Mouse (Mus musculus): ENCODE results near the gene Lyrm1. TPM values are rescaled to one million over a fixed set of nuclear protein-coding genes. Genes with fewer than 3 reads are reported as not detected.

Gene Lyrm1
- total RNA-seq, 2 experiments from 2014 or later, result 7.9 to 10.9 TPM

DNA sequence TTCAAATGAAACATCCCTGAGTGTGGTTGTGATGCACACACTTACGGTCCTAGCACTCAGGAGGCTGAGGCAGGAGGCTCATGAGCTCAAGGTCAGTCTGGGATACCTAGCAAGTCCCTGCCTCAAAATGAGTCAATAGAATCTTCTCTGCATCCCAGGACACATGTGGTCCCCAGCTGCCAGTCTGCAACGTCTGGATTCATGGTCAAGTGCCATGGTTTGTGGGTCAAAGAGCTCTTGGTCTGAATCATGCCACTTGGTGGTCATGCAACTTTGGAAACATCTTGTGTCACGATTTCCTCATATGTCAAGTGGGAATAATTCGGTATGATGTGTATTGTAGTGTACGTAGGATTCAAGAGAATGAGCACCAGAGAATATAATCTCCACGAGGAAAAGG is 64.9 kb downstream of the Lyrm1 start:
- no peak for ATAC-seq (ENCODE audit: poor library complexity, severe bottlenecking)

- ATAC-seq (ENCODE audit: poor library complexity, severe bottlenecking), result no peak
Measured at GRCm38 (mm10) chr7:119961107-119961506, 65.4 kb downstream of the Lyrm1 start.

GRCm38 (mm10) chr7:119965205-119965604 is 69.5 kb downstream of the Lyrm1 start:
- no peak for ATAC-seq (ENCODE audit: poor library complexity, severe bottlenecking)

DNA sequence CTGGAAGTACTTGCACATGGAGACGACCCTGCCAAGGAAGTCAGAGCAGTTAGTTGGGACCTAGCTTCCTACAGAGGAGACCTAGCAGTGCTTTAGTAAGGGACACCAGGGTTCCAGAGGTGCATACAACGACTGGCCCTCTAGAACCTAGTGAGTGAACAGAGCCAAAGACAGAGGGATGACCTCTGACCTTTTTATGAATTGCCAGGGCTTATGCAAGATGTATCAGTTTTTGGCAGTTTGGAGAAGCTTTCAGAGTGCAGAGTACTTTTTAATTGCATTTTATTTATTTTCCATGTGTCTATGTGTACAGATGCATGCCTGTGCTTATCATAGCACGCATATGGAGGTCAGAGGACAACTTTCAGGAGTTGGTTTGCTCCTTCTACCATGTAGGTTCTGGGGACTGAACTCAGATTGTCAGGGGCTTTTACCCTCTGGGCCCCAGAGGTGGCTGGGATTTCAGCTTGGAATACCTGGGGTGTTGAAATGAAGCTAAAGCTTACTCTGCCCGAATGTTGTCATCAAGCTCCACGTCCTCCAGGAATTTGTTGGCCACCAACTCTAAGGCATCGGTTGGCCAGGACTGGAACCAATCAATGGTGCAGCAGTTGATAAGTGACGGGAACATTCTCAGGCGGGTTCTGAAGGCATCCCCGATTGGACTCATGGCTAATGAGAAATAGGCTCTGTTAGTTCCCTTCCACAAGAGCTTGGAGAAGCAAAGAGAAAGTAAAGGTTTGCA is 70.2 kb downstream of the Lyrm1 start:
- ATAC-seq (ENCODE audit: poor library complexity, severe bottlenecking), result no peak

- no peak for ATAC-seq (ENCODE audit: poor library complexity, severe bottlenecking)
Measured at GRCm38 (mm10) chr7:119969320-119969719, 73.7 kb downstream of the Lyrm1 start.

- ATAC-seq (ENCODE audit: poor library complexity, severe bottlenecking), result no peak
Measured at GRCm38 (mm10) chr7:119974214-119974613, 78.6 kb downstream of the Lyrm1 start.

DNA sequence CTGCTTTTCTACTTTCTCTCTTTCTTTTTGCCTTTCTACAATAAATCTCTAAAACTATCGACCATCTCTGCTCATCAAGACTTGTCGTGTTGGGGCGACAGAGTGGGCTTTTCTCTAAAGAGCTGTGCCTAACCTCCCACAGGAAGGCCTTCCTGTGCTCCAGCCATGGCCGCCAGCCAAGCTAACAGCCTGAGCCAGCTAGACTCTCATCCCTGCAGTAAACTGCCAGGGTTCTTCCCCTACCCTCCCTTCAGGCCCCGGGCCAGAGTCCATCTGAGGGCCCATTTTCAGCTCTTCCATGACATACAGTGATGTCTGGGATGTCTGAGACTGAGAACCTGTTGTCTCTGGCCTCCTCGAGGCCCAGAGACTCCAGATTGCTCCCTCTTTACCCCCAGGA is 80.6 kb downstream of the Lyrm1 start:
- no peak for ATAC-seq (ENCODE audit: poor library complexity, severe bottlenecking)

DNA sequence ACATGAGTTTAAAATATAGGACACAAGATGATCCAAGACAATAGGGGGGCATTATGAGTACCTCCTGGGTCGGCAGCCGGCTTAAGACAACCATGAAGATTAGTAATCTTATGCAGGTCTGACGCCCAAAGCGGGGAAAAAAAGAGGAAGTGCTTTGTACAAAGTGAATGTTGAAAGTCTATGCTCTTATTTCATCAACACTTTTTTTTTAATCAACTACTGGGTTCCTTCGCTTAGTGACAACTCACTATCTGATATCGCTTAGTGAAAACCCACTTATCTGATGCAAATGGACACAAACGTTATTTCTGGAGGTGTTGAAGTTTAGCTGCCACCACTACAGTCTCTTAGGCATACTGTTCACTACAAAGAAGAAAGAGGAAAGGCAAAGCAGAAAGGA is 81.9 kb downstream of the Lyrm1 start:
- ATAC-seq (ENCODE audit: poor library complexity, severe bottlenecking), result peak; percentile 79

DNA sequence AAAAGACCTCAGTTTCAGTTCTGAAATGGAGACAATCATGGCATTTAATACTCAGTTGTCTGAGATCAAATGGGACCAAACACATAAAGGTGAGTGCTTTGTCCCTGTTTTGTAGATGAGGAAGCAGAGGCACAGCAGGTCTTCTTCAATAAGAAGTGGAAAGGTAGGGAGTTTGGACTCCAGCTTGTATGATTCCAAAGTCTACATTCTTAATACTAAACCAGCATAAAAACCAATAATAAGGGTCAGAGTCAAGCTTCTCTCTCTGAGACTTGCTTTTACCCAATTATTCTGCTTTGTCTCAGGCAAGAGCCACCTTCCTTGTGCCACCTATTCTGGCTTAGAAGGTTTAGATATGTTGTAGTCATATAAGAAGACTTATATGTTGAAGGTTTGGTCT is 82.9 kb downstream of the Lyrm1 start:
- ATAC-seq (ENCODE audit: poor library complexity, severe bottlenecking), result no peak

- ATAC-seq (ENCODE audit: poor library complexity, severe bottlenecking), result no peak
Measured at GRCm38 (mm10) chr7:119980170-119980569, 84.5 kb downstream of the Lyrm1 start.

DNA sequence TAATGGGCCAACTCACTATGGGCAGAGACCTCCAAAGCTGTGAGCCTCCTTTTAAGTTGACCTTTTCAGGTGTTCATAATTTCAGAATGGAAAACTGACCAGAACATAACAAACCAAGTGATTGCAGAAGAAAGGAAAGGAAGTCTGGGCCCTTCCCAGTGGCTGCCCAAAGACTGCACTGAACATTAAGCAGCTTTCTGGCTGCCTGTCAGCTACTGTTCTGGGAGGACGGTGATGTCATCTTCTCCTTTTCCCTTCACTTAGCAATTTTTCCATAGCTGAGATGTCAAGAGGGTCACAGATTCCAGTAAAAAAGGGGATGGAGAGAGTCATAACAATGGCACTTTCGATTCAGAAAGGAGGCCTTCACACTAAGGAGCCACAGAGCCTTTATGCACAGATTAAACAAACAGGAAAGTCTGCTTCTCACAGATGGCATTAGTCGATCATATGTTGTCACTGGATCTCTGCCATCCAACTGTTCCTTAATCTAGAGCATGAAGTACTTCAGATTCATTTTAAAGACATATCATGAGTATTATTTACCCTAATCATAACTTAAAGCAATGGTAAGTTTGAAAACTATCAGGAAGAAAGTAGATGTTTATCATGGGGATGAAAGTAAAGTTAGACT is 89.7 kb downstream of the Lyrm1 start:
- ATAC-seq (ENCODE audit: poor library complexity, severe bottlenecking), result no peak

- ATAC-seq (ENCODE audit: poor library complexity, severe bottlenecking), result no peak
Measured at GRCm38 (mm10) chr7:119997066-119997465, 101.4 kb downstream of the Lyrm1 start.

Other genes with a start within 250 kb of the Lyrm1 start
- gene Acsm4, start 205.8 kb upstream of the Lyrm1 start, total RNA-seq (2015), result not detected in 2 replicates
- gene Acsm4, start 205.8 kb upstream of the Lyrm1 start, total RNA-seq (2017), result not detected in 2 replicates
- 12.7 and 15.1 TPM in 2 replicates for gene Thumpd1, start 175.1 kb upstream of the Lyrm1 start, total RNA-seq (2015)
- gene Thumpd1, start 175.1 kb upstream of the Lyrm1 start, total RNA-seq (2017), result 36.2 and 38.1 TPM in 2 replicates
- not detected in 2 replicates for gene Acsm3, start 134.9 kb upstream of the Lyrm1 start, total RNA-seq (2015)
- gene Acsm3, start 134.9 kb upstream of the Lyrm1 start, total RNA-seq (2017), result 0.20 TPM in 1 of 2 replicates, not detected in the other
- 23.1 and 31.6 TPM in 2 replicates for gene Rexo5, start 101.9 kb upstream of the Lyrm1 start, total RNA-seq (2015)
- 24.5 and 38.9 TPM in 2 replicates for gene Rexo5, start 101.9 kb upstream of the Lyrm1 start, total RNA-seq (2017)
- 17.0 and 18.0 TPM in 2 replicates for gene Eri2, start 101.8 kb upstream of the Lyrm1 start, total RNA-seq (2015)
- gene Eri2, start 101.8 kb upstream of the Lyrm1 start, total RNA-seq (2017), result 7.6 and 10.2 TPM in 2 replicates
- gene Dcun1d3, start 437 bp downstream of the Lyrm1 start, total RNA-seq (2015), result 5.1 and 9.5 TPM in 2 replicates
- gene Dcun1d3, start 437 bp downstream of the Lyrm1 start, total RNA-seq (2017), result 8.7 and 10.9 TPM in 2 replicates
- gene Dnah3, start 199.4 kb downstream of the Lyrm1 start, total RNA-seq (2015), result not detected in 2 replicates
- gene Dnah3, start 199.4 kb downstream of the Lyrm1 start, total RNA-seq (2017), result not detected in 2 replicates
- gene Tmem159, start 206.5 kb downstream of the Lyrm1 start, total RNA-seq (2015), result 10.4 and 12.8 TPM in 2 replicates
- 7.9 and 11.1 TPM in 2 replicates for gene Tmem159, start 206.5 kb downstream of the Lyrm1 start, total RNA-seq (2017)
- gene Zp2, start 249.4 kb downstream of the Lyrm1 start, total RNA-seq (2015), result not detected in 2 replicates
- not detected in 2 replicates for gene Zp2, start 249.4 kb downstream of the Lyrm1 start, total RNA-seq (2017)

Data from megakaryocyte, adult 5-6 weeks (primary cell).